Mouse (Mus musculus) testis, adult 10 weeks (tissue): Measurements from ENCODE around the gene Cox4i1. TPM values are rescaled to one million over a fixed set of nuclear protein-coding genes. Genes with fewer than 3 reads are reported as not detected.

Source experiments
- polyA plus RNA-seq: library from polyadenylated mRNA; stranded (reverse); fragments of 350-450 nt; fragmentation: Illumina TruSeq; extraction: RNeasy Lipid Tissue Mini Kit (QIAGEN cat#74804); gene quantifications from one replicate; pipeline ENCODE4 v1.2.3, GENCODE M21; 2014; ENCODE audit warnings: low read depth, low replicate concordance

Cox4i1 gene
- polyA plus RNA-seq, result 25.1 TPM

DNA sequence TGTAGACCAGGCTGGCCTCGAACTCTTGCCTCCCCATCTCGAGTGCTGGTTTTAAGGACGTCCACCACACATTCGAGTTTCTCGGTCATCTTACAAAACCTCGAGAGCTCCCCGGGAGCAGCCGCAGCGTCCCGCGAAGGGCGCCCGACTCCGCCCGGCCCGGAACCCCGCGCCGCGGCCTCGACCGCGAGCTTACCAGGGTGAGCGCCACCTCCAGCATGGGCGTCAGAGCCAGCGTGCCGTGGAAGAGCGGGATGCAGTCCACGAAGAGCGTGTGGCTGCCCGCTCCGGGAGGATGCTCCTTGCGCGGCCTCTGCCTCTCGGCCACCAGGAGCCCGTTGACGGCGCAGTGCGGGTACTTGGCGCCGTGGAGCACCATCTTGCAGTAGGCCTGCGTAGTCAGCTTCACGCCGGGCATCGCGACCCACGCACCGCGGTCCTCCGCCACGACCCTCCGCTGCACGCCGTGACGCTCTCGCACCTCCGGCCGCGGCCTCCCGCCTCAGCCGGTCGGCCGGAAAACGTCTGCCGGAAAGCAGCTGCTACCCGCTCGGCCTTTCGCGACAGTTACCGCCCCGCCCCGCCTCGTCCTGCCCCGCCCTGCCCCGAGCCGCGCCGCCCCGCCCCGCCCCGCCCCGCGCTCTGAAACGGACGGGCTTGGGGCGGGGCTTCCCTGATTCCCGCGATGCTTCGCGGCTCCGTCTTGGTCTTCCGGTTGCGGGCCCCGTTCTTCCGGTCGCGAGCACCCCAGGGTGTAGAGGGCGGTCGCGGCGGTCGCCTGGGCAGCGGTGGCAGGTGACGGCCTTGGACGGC lies at the start of gene Cox4i1, which contains the start of gene Gm27021:
Gene Cox4i1 (plus strand): TSS at position 662 of the 813 bp plus-strand sequence.
Gene Gm27021 (minus strand): TSS at position 519 of the 813 bp plus-strand sequence.

GRCm38 (mm10) chr8:120647532-120647931 lies 20.5 kb upstream of the Cox4i1 start, which contains the start of gene 1190005I06Rik:
1190005I06Rik (minus strand) TSS chr8:120647632.

GRCm38 (mm10) chr8:120668374-120668905 lies 418 bp downstream of the Cox4i1 start, which contains the start of gene Emc8:
Emc8 (minus strand) TSS chr8:120668573.

Other genes with a start within 250 kb of the Cox4i1 start
- gene Gins2, start 78.9 kb upstream of the Cox4i1 start, polyA plus RNA-seq, result 0.74 TPM
- gene 1190005I06Rik, start 20.6 kb upstream of the Cox4i1 start, polyA plus RNA-seq, result not detected
- gene Gm27021, start 143 bp upstream of the Cox4i1 start, polyA plus RNA-seq, result not detected
- 3.1 TPM for gene Emc8, start 351 bp downstream of the Cox4i1 start, polyA plus RNA-seq
- gene Irf8, start 68.1 kb downstream of the Cox4i1 start, polyA plus RNA-seq, result 0.76 TPM